Mouse (Mus musculus): ENCODE results near the gene Ccdc40. TPM values are rescaled to one million over a fixed set of nuclear protein-coding genes. Genes with fewer than 3 reads are reported as not detected.
"Not testable (repeated sequence)": the region's sequence is repeated elsewhere in the genome, so short reads cannot be mapped to it uniquely, and the experiment has no call there.

Ccdc40 gene
- total RNA-seq, 2 experiments from 2014 or later = not detected

DNA sequence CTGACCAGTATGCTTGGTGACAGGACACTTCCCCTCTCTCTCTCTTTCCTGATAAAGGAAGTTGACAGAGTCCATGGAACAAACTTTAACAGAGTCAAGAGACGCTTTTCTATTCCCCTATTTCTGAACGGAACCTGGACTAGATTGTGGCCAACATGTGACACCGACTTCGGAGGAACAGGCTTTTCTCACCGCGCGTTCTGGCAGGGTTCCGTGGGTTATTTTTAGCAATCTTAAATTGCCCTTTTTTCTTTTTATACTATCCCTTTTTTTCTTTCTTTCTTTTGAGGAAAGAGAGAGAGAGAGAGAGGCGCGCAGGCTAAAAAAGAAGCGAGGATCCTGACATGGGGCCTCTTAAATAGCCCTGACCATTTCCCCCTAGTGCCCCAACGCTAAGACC, 781 bp upstream of the Ccdc40 start:
- no peak for DNase-seq
- intact Hi-C loops (cut with DNase I; ENCODE audit: low total_unique reads) = no loop called here

DNA sequence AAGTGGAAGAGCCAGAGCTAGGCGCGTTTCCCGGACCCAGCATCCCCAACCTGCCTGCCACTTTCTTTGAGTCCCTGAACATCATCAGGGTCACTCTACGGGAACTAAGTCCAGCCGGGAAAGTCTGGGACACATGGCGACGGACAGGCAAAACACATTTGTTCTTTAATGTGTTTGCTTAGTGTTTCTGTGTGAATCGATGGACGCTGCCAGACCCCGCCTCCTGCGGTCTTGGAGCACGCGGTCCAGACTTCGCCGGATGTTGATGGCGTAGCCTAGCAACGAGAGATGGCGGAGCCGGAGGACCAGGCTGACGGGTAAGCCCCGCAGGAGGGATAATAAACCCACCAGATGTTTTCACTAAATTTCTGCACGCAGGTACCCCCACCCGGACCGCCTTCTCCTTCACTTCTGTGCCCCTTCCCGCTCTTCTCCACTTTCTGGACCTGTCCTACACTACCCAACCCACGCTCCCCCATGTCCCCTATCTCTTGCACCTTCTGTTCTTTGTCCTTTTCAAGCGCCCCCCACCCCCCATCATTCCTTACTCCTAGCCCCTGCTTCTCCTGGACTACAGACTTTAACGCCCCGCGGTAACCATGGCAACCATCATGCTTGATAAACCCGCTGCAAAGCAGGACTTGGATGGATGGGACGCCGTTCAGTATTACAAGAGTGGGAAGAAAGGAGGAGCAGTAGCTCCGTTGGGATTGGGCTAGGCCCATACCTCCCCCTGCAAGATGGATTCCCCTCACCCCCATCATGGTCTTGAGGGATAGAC, 664 bp downstream of the Ccdc40 start:
- intact Hi-C loops (cut with DNase I; ENCODE audit: low total_unique reads) = no loop called here

DNA sequence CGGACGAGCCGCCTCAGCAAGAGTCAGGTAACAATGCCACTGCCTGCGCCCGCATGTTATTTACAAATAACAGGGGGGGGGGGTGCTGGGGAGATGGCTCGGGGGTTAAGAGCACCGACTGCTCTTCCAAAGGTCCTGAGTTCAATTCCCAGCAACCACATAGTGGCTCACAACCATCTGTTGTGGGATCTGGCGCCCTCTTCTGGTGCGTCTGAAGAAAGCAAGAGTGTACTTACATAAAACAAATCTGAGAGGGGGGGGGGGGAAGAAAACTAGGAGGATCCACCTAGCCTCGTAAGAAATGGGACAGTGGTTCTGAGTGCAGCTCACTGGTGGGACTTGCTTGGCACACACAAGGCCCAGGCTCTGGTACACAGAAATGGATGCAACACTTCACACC, 6.4 kb downstream of the Ccdc40 start:
- intact Hi-C loops (cut with DNase I; ENCODE audit: low total_unique reads) = no loop called here
- no peak for DNase-seq

More for the DNA sequence above, 664 bp downstream of the Ccdc40 start:
- DNase-seq = peak; percentile 77

DNA sequence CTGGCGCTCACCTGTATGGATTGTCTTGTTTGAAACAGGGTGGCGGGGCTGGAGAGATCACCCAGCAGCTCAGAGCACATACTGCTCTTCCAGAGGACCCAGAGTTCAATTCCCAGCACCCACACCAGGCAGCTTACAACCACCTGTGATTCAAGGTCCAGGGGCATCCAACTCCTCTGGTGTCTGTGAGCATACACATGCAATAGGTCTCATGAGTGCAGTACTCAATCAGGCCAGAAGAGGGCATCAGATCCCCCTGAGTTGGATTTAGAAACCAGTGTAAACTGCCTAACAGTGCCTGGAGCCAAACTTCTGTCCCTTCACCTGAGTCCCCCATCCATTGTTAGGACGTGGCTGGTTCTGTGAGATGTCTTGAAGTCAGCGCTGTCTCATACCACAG, 7.2 kb downstream of the Ccdc40 start:
- intact Hi-C loops (cut with DNase I; ENCODE audit: low total_unique reads) = no loop called here
- DNase-seq = no peak

DNA sequence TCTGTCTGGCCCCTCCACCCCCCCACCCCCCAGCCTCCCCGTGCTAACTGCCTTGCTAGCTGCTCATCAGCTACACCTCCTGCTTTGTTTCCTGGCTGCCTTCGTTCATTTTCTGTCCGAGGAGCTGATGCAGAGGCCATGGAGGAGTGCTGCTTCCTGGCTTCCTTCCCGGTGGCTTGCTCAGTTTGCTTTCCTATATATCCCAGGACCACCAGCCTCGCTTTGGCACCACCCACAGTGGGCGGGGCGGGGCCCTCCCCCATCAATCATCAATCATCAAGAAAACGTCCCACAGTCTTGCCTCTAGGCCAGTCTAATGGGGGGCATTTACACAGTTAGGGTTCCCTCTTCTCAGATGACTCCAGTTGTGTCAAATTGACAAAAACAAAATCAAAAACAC, 8.0 kb downstream of the Ccdc40 start:
- intact Hi-C loops (cut with DNase I; ENCODE audit: low total_unique reads) = no loop called here
- no peak for DNase-seq

DNA sequence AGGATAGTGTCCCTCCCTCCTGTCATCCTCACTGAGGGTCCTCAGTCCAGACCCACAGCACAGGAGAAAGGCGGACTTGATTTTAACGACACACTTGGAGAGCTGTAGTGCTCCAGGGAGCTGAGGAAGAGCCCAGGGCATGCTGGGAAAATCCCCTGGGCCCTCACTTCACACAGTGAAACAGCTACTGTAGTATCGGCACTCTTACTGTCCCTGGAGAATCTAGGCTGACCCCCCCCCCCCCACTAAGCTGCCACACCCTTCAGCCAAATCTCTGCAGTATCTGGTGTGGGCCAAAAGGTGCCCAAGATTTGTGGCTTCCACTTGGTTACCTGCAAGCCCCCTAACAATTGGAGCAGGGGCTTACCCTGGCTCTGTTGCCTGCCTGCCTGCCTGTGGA, 8.6 kb downstream of the Ccdc40 start:
- intact Hi-C loops (cut with DNase I; ENCODE audit: low total_unique reads) = no loop called here
- no peak for DNase-seq

DNA sequence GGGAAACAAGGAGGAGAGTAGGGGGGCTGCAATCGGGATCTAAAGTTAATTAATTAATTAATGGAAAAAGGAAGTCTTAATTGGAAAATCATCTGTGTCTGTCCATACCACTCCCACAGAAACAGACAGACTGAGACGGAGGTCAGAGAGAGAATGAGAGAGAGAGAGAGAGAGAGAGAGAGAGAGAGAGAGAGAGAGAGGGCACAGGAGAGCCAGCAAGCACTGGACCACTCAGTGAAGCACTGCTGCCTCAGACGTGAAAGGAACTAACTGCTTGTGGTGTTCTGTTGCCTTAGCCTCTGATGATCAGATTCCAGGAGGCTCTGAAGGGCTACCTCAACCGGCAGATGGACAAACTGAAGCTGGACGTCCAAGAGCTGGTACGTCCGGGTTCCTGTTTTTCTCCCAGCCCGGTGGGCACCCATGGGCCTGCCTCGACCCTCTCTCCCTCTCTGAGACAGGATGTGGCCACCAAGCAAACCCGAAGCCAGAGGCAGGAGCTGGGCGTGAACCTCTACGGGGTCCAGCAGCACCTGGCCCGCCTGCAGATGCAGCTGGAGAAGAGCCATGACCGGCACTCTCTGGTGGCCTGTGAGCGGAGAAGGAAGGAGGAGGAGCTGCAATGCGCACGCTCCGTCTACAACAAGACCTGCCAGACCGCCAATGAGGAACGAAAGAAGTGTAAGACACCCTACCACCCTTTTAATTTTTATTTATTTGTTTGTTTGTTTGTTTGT, 9.4 kb downstream of the Ccdc40 start:
- no peak for DNase-seq
- intact Hi-C loops (cut with DNase I; ENCODE audit: low total_unique reads) = no loop called here

DNA sequence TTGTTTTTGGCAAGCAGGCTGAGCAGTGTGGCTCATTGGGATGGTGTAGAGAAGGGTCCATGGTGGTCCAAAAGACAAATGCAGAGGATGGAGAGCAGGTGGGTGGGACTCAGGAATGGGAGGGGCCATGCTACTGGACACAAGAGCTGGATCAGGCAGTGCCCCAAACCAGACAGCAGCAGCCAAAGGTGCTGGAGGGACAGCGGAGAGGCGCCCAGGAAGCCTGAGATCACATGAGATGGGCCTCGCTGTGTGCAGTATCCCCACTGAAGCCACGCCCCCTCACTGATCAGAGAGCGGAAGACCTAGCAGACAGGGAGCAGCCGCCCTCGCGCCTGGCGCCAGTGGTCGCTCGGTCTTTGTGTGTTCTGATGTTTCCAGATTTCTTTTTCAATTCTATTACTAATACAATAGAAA, 9.9 kb downstream of the Ccdc40 start:
- peak; percentile 48 for DNase-seq
- intact Hi-C loops (cut with DNase I; ENCODE audit: low total_unique reads) = no loop called here

DNA sequence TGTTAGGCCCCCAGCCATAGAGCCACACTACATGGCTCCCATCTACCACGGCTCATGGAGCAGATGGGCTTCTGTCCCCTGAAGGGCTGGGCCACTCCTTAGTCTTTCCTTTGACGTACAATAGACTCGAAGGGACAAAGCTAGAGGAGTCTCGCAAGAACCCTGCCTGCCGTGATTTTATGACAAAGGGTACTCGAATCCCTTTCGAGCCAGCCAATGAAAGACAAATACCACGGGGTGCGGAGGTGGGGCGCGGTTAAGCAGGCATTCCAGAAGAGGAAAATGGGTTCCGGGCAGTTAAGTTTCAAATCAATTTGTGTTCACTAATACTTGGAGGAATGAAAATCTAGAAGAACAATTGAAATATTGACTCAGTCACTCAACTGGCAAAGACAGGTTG, 11.1 kb downstream of the Ccdc40 start:
- DNase-seq = no peak
- intact Hi-C loops (cut with DNase I; ENCODE audit: low total_unique reads) = no loop called here

DNA sequence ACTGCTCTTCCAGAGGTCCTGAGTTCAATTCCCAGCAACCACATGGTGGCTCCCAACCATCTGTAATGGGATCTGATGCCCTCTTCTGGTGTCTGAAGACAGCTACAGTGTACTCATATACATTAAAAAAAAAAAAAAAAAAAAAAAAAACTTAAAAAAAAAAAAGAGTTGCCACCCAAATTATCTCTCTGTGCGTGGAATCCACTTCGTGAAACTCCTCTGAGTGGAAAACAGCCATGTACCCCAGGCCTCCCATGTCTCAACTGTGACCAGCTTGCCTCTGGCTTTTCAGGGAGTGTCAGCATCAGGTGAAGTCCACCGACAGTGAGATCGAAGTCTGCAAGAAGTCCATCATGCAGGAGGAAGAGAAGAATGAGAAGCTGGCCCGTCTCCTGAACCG, 17.2 kb downstream of the Ccdc40 start:
- intact Hi-C loops (cut with DNase I; ENCODE audit: low total_unique reads) = loop anchor here (5.0 kb wide), 1 partner anchor 38 kb away; no protein-coding TSS in a partner anchor

DNA sequence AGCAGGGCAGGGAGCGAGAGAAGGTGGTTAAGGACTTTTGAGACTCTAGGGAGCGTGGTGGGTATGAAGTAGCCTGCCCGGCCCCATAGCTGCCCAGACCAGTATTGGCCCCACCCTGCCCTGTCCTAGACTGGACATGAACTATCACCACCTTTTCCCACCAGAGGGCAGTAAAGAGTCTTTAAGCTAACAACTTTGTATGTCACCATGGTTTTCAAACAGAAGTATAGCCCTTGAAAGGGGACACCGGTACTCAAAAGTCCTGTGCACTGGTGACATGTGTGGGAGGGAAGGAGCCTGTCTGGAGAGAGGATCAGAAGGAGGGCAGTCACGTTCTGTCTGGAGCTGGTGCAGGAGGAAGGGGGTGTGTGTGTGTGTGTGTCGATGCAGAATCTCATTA, 20.6 kb downstream of the Ccdc40 start:
- DNase-seq = peak; percentile 53
- intact Hi-C loops (cut with DNase I; ENCODE audit: low total_unique reads) = loop anchor here (5.0 kb wide), 1 partner anchor 42 kb away; no protein-coding TSS in a partner anchor

More for the DNA sequence above, 17.2 kb downstream of the Ccdc40 start:
- DNase-seq = not testable (repeated sequence)

DNA sequence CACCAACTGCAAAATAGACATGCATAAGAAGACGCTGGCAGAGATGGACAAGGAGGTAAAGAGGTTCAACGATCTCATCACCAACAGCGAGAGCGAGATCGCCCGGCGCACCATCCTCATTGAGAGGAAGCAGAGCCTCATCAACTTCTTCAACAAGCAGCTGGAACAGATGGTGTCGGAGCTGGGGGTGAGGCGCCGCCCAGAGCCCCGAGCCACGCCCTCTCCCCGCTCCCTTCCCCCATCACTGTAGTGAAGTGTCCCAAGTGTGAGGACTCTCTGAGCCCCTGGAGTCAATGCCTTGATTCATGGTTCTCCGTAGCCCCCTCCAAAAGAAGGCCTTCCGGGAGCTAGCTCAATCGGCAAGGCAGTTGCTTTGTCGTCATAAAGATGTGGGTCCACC, 22.6 kb downstream of the Ccdc40 start:
- DNase-seq = no peak
- intact Hi-C loops (cut with DNase I; ENCODE audit: low total_unique reads) = no loop called here

DNA sequence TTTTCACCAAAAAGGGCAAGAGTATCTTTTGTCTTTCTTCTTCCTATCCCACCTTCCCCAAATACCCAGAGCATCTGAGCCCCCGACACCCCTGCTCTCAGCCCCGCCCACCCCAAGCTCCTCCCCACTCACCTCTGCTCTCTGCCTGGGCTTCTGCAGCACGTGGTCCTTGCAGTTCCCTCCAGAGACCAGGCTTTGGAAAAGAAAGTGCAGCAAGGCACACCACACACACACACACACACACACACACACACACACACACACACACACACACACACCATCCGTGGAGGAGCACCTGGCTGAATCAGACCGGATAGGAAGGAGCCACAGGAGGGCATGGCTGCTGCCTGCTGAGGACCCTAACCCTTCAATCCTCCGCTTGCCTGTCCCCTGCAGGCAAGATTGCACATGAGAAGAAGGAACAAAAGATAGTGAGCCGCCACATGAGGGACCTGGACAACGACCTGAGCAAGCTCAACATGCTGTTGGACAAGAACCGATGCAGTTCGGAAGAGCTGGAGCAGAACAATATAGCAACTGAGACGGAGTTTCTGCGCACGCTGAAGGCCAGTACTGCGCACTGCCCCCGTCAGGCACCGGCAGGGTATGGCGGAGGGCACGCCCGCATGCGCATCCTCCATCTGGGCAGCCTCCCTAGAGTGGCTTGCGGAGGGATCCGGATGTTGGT, 24.6 kb downstream of the Ccdc40 start:
- peak; percentile 48 for DNase-seq
- intact Hi-C loops (cut with DNase I; ENCODE audit: low total_unique reads) = no loop called here

DNA sequence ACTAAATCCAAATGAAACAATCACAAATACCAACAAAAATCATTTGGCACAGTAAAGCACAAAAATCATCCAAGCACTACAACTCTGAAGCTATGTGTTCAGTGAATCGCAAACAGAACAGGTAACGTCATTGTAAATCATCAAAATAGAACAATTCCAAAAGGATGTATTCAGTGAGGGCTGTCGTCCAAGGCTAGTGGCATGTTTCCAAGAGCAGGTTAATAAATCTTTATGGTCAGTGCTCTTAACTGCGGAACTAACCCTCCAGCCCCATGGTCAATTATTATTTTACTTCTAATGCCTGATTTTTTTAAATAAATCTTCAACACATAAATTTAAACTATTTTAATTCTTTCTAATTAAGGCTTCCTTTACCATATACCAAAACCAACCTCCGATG, 28.2 kb downstream of the Ccdc40 start:
- intact Hi-C loops (cut with DNase I; ENCODE audit: low total_unique reads) = not testable (repeated sequence)

DNA sequence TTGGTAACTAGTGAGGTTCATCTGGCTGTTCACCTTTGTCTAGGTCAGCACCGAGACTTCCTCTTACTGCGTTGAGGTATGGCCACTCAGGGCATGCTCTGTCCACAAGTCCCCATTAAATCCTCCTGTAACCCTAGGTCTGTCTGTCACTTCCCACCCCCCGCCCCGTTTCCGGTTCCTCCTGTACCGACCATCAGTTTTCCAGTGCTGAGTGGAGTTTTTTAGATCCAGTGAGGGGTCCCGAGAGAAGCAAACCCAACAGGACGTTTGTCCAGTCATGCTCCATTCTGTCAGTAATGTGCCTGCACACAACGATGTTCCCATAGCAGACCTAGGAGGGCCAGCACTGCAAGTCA, 29.8 kb downstream of the Ccdc40 start:
- intact Hi-C loops (cut with DNase I; ENCODE audit: low total_unique reads) = no loop called here
- DNase-seq = no peak

More for the DNA sequence above, 28.2 kb downstream of the Ccdc40 start:
- DNase-seq = not testable (repeated sequence)

DNA sequence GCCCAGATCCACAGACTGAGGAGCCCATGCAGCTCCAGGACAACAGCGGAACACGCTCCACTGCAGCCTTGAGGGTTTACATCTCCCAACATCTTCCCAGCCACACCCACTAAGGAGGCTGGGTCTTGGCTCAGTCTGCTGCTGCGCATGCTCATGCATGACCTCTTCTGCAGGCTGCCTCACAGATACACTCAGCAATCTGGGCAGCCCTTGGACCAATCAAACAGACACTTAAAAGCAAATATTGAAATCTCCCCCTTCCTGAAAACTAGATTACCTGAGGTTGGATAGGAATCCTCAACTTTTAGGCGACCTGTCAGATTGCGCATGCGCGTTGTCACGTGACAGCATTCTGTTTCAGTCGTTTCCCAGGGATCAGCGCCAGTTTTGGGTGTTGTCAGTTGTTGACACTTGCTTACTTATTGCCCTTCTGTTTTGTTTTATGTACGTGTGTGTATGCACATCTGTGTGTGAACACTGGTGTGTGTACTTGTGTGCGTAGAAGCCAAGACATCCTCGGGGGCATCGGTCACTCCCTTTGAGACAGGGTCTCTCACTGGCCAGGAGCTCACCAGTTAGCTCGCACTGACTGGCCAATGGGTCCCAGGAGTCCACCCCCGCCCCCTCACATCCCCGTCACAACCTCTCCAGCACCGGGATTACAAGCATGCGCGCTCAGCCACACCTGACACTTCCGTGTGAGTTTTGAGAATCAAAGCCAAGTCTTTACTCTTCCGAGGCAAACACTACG, 30.4 kb downstream of the Ccdc40 start:
- peak; percentile 63 for DNase-seq
- intact Hi-C loops (cut with DNase I; ENCODE audit: low total_unique reads) = no loop called here

DNA sequence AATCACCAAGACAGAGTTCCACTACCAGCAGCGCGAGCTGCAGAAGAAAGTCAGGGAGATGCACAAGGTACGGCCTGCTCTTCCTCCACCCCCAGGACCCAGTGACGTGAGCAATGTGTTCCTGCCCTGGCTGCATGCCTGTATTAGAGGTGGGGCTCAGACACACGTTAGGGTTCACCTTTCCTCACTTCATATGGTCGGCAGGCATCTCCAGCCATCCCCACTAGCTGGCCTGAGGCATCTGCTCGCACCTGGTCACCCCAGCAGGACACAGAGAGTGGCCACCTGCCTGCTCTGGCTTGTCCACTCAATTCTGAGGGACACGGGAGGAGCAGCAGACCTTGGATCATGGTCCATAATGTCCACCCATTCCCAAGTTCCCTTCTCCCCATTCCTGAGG, 31.6 kb downstream of the Ccdc40 start:
- no peak for DNase-seq
- intact Hi-C loops (cut with DNase I; ENCODE audit: low total_unique reads) = no loop called here

DNA sequence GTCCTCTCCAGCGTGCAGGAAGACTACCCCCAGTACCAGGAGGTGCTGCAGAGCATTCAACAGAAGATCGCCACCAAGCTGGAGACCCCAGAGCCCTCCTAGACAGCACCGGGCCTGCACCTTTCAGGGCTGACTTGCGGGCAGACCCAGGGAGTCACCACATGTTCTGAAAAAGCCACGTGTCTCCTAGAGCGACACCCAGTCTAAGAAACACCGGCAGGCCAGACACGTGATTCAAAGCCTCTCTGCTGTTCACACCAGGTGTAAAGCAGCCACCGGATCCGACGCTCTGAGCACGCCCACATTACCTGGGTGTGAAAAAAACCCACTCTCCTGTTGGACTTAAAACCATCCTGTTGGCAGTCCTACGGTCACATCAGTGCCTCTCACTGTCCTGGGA, 36.0 kb downstream of the Ccdc40 start:
- DNase-seq = no peak
- intact Hi-C loops (cut with DNase I; ENCODE audit: low total_unique reads) = no loop called here

DNA sequence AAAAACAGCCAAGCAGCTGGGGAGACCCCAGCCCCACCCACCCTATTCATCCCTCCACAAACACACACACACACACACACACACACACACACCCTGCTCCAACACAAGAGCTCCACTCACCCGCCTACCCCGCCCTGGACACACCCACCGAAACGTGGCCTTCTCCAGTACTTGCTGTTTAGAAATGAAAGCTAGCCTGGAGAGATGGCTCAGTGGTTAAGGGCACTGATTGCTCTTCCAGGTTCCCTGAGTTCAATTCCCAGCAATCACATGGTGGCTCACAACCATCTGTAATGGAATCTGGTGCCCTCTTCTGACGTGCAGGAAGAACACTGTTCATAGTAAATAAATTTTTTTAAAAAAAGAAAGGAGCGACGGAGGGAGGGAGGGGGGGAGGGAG, 37.4 kb downstream of the Ccdc40 start:
- DNase-seq = no peak
- intact Hi-C loops (cut with DNase I; ENCODE audit: low total_unique reads) = no loop called here

DNA sequence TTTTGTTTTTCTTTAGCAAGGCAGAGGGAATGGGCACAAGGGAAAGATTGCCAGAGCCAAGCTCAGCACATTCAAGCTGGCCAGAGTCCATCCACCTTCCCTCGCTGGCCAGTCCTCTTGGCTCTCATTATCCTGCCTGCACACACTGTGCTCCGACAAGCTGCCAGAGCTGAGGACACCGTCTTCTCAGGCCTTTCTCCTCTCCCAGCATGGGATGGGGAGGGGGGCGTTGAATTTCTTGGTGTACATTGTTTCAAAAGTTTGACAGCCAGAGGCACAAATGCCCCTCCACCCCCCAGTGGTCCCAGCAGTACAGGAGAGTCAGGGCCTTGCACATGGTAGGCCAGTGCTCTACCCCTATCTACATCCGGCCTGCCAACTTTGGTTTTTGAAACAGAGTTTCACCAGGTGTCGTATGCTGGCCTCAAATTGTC, 38.9 kb downstream of the Ccdc40 start:
- no peak for DNase-seq
- intact Hi-C loops (cut with DNase I; ENCODE audit: low total_unique reads) = no loop called here
